Mouse (Mus musculus) ES-E14 (cell line): ENCODE data around the gene Nxt2.

Source experiments
- MAFK ChIP-seq: IDR thresholded peaks from 2 replicates; pipeline ENCODE4 v1.6.1; 2014; ENCODE audit warnings: mild to moderate bottlenecking, low read depth, low read length, inconsistent platforms; ENCODE audit not compliant: insufficient read depth
- ZC3H11A ChIP-seq: IDR thresholded peaks from 2 replicates; pipeline ENCODE4 v1.6.1; 2012; ENCODE audit warnings: low read depth, mild to moderate bottlenecking, inconsistent platforms, low read length, borderline replicate concordance
- ZNF384 ChIP-seq: IDR thresholded peaks from 2 replicates; pipeline ENCODE4 v1.6.1; 2012; ENCODE audit warnings: low read depth, low read length, inconsistent platforms

GRCm38 (mm10) chrX:142245682-142246327 lies 19.2 kb downstream of the Nxt2 start:
- no peak for TF ChIP-seq MAFK
- no peak for TF ChIP-seq ZC3H11A
- no peak for TF ChIP-seq ZNF384
